Mouse (Mus musculus) adrenal gland, postnatal 10 days (tissue): ENCODE data around the gene Omt2a. TPM values are rescaled to one million over a fixed set of nuclear protein-coding genes. Genes with fewer than 3 reads are reported as not detected.
"Not testable (repeated sequence)": the region's sequence is repeated elsewhere in the genome, so short reads cannot be mapped to it uniquely, and the experiment has no call there.

ENCODE experiments used
- DNase-seq: peaks from one replicate; pipeline ENCODE4 v3.0.0; 2021; ENCODE audit warnings: mixed read lengths
- total RNA-seq, 2 experiments: library from RNA; stranded (reverse); gene quantifications; 2 replicates each; pipeline ENCODE4 v1.2.3; 2021

Gene Omt2a
- total RNA-seq, 2 experiments from 2014 or later = not detected

DNA sequence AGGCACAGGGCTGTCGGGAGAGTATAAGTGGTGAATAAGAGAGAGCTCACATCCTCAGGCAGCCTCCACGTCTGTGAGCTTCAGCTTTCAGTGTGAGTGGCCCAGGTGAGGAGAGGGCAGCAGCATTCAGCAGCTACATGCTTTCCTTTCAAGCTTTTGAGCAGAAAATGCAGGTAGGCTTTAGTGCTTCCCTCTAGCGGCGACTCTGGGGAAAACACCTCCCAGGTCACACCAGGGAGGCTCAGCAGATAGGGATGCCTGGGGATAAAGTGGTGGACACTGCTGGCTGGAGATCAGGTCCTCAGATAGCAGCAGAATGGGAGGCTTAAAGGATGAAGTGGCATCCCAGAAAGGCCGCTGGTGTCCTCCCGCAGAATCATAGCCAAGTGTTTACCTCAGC lies 18.5 kb downstream of the Omt2a start:
- peak; percentile 58 for DNase-seq

DNA sequence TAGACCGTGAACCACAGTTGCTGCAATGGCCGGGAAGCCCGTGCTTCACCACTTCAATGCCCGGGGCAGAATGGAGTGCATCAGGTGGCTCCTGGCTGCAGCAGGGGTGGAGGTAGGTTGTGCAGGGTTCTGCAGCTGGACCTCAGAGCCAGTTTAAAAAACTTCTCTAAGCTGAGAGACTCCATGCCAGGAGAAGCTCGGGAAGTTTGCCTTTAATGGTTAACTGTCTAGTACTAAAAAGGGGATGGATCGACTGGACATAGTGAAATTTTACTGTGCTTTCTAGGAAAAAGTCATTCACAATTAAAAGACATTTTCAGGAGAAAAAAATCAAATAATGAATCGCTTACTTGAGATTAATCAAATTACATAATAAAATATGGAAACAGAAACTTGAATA lies 19.8 kb downstream of the Omt2a start:
- not testable (repeated sequence) for DNase-seq

DNA sequence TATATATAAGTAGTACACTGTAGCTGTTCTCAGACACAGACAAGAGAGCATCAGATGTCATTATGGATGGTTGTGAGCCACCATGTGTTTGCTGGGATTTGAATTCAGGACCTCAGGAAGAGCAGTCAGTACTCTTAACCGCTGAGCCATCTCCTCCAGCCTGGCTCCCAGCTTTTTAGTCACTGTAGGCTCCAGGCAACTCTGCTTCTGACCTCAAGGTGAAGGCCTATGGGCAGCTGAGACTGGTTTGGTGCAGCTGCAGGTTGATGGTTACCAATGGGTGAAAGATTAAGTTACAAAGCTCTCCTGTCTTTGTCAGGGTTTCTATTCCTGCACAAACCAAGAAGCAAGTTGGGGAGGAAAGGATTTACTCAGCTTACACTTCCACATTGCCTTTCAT lies 20.9 kb downstream of the Omt2a start:
- not testable (repeated sequence) for DNase-seq

DNA sequence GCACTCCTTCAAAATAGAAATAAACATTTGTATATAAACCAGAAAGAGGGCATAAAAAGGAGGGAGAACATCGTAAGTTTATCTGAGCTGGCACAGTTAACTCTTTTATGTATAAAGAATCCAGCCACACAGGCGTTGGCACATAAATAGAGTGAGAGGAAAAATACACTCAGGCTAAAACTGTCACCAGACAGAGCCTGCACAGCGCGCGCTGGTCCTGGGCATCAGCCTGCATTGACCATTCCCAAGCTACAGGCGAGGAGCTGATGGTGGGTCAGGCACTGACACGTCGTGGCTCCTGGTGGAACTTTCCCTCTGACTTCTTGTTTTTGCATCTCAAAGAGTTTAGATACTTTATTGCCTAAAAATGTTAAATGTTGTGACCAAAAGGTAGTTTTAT lies 22.1 kb downstream of the Omt2a start:
- not testable (repeated sequence) for DNase-seq

DNA sequence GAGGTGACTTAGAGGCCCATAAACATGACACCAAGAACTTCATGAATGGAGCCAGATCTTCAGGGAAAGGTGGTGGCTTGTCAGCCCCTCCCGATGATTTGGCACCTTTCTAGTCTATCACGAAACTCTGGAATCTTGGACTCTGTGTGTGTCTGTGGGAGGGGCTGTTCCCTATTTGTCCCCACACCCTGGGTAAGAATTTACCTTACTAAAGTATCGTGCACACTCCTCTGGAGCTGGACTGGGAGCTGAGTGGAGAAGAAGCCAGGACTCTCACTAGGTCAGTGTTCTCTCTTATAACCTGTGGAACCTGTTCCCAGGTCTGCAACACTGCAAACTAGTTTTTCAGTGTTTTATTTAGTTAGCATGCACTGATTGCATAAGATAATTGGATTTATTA lies 24.9 kb downstream of the Omt2a start, which contains the start of gene Gm10639:
TSS of gene Gm10639 (plus strand) at position 201 of the 400 bp plus-strand sequence.
- not testable (repeated sequence) for DNase-seq

DNA sequence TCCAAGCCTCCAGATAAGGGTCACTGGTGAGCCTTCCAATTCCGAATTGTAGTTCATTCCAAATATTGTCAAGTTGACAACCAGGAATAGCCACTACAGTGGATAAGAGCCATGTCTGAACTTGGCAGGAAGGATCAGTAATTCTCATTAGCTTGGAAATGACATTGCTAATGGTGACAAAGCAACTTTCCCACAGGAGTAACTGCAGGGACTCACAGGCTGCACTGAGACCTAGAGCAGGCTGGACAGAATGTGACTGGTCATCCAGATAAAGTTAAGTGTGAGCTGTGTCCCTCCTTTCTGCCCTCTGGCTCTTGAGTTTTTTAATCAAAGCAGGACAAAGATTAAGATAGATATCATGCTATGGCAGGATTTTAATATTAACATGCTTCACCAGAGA lies 25.5 kb downstream of the Omt2a start:
- not testable (repeated sequence) for DNase-seq

DNA sequence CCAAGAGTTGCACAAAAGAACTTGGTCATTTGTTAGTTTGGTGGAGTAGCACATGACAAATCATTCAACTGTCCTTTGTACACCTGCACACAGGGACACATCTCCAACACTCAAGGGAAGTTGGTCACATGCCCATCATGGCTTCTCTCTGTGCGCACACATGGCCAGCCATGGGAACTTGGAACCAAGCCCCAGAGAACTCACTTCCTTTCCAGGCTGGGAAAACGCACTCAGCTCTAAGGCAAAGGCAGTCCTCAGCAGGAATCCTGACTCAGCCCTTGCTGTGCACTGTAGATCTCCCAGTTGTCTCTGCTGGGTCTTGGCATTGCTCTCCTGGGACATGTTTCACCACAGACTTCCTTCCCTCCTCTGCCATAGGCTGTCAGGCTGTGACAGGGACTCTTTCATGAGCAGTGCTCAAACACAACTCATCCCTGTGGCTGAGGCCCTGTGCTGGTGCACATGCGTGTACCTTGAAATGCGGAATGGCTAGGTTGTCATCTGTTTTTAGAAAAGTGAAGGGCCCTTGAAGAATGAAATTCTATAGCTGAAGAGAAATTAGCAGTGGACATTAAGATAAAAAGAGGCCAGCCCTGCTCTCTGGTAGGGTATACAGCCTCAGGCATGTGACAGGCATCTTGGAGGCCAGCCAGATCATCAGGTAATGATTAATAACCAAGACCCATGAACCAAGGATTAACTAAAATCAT lies 32.4 kb downstream of the Omt2a start:
- DNase-seq = peak; percentile 23

DNA sequence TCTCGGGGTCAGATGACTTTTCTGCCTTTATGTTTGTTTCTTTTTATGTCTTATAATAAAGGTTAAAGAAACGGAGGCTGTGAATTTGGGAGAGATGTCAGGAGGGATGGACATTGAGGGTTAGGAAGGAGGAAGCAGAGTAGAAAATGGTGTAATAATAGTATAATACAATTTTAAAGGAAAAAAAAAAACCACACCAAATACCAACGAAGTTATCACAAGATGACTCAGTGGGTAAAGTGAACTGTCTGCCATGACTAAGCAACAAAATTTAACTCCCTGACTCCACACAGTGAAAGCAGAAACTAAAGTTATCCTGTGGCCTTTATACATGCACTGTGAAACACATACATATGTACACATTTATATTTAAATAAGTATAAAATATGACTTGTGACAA lies 43.7 kb downstream of the Omt2a start:
- DNase-seq = not testable (repeated sequence)

Other genes with a start within 250 kb of the Omt2a start
- gene Fbxo9, start 205.7 kb downstream of the Omt2a start, total RNA-seq = 10 to 100 TPM; 63.0 to 85.4 TPM
- 10 to 100 TPM; 19.0 to 25.4 TPM for gene Ick, start 205.6 kb downstream of the Omt2a start, total RNA-seq
- 10 to 100 TPM; 65.6 to 72.7 TPM for gene Gsta4, start 132.0 kb downstream of the Omt2a start, total RNA-seq
- gene Gsta1, start 84.1 kb downstream of the Omt2a start, total RNA-seq = 1 to 10 TPM in 1 of 2 experiments, under 1 TPM in 1; 0.82 to 1.3 TPM
- gene Gm3776, start 57.7 kb downstream of the Omt2a start, total RNA-seq = not detected
- not detected for gene Gm10639, start 24.9 kb downstream of the Omt2a start, total RNA-seq
- gene Omt2b, start 12.8 kb upstream of the Omt2a start, total RNA-seq = not detected
- 1 to 10 TPM; 1.8 to 7.9 TPM for gene Gsta2, start 41.0 kb upstream of the Omt2a start, total RNA-seq
- under 1 TPM in 1 of 2 experiments, not detected in 1; 0.51 TPM for gene Dppa5a, start 53.4 kb upstream of the Omt2a start, total RNA-seq
- gene Ooep, start 63.9 kb upstream of the Omt2a start, total RNA-seq = under 1 TPM in 1 of 2 experiments, not detected in 1; 0.18 TPM
- gene Ddx43, start 81.0 kb upstream of the Omt2a start, total RNA-seq = not detected
- gene Cgas, start 128.4 kb upstream of the Omt2a start, total RNA-seq = 1 to 10 TPM; 1.3 to 1.8 TPM
- gene Mto1, start 133.4 kb upstream of the Omt2a start, total RNA-seq = 10 to 100 TPM; 23.6 to 29.8 TPM
- gene Gm17324, start 134.0 kb upstream of the Omt2a start, total RNA-seq = under 1 TPM in 1 of 2 experiments, not detected in 1; 0.60 TPM
- 1,000 to 10,000 TPM; 6,172 to 6,732 TPM for gene Eef1a1, start 174.4 kb upstream of the Omt2a start, total RNA-seq